Mouse (Mus musculus) ovary, postnatal 36 days (tissue): ENCODE data around the gene Ak5.
A peak's percentile ranks its signal among the peaks of the same experiment; 100 is the strongest.
"Not testable (repeated sequence)": the region's sequence is repeated elsewhere in the genome, so short reads cannot be mapped to it uniquely, and the experiment has no call there.

Source experiments
- DNase-seq: peaks from one replicate; pipeline ENCODE4 v3.0.0; 2022; ENCODE audit warnings: low spot score, mixed read lengths

Gene Ak5

DNA sequence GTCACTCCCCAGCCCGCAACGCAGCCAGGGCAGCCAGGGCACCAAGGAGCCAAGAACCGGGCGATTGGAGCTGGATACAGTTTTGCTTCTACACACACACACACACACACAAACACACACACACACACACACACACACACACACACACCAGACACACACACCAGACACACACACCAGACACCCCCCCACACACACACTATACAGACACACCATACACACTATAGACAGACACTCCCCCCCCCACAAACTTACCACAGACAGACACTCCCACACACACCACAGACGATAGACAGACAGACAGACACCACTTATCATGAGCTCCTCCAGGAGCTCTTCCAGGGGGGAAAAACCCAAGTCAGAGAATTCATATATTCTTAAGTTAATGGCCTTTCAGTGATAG lies at the start of gene Ak5:
TSS of gene Ak5 (minus strand) at position 122 of the 400 bp plus-strand sequence.
- no peak for DNase-seq

DNA sequence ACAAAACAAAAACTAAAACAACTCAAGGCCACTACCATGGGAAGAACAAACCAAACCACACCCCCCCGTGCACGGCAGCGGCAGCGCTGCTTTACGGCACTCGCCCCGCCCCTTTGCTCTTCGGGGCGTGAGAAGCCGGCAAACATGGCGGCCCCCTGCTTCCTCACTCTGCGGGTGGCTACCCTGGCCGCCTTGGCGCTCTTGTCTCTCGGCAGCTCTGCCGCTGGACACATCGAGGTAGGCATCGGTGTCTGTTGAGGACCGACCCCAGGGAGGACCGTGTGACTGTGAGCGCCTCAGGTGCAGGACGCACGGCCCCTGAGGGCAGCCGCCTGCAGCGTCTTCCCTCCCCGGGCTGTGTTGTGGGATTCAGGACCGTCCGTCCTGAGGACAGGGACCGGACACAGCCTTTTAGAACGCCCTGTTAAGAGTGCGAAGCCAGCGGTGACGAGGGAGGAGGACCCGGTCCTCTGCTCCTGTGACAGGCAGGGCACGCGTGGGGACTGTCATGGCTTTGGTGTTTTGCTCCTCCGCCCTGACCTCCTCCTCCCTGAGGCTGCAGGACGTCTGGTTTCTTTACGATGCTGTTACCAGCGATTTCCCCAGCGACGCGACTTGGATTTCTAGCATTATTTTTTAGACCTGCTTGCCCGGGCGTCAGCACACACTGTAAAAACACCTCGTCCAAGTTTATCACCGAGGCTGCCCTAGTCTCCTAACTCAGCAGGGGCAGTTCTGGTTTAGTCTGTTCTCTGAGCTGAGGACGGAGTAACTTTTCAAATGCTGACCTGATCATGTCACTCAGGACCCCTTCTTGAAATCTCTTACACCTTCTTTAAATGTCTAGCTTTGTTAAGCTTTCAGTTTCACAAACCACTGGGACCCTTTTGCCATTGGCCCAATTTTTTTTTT lies 46.1 kb upstream of the Ak5 start, which contains the start of gene Pigk:
TSS of gene Pigk (plus strand) at position 110 of the 912 bp plus-strand sequence.
- peak; percentile 92 for DNase-seq

DNA sequence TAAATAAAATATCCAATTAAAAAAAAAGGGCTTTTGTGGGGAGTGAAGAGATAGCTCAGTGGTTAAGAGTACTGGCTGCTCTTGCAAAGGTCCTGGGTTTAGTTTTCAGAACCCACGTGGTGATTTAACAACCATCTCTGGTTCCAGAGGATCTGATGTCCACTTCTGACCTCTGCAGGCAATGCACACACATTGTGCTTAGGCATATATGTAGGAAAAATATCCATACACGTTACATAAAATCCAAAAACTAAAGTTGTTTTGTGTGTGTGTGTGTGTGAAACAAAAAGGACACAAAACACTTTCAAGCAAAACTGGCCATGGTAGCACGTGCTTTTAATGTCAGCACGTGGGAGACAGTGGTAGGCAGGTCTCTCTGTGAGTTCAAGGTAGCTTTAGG lies 44.8 kb upstream of the Ak5 start:
- DNase-seq: no peak

DNA sequence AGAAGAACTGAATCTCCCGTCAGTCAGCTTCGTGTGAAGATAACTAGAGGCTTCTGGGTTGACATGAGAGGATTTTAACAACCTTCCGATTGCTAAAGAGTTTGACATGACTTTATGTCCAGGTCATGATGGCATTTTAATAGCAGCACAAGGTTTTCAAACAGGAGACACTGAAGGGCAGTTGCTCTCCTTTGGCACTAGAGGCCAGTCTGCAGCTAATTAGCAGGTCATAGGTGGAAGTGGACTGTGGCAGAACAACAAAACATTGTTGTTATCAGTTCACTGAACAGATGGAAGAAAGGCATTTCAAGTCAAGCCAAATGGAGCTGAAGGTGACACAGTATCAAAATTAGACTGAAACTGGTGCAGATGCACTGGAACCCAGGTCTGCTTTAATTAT lies 41.8 kb upstream of the Ak5 start:
- DNase-seq: no peak

DNA sequence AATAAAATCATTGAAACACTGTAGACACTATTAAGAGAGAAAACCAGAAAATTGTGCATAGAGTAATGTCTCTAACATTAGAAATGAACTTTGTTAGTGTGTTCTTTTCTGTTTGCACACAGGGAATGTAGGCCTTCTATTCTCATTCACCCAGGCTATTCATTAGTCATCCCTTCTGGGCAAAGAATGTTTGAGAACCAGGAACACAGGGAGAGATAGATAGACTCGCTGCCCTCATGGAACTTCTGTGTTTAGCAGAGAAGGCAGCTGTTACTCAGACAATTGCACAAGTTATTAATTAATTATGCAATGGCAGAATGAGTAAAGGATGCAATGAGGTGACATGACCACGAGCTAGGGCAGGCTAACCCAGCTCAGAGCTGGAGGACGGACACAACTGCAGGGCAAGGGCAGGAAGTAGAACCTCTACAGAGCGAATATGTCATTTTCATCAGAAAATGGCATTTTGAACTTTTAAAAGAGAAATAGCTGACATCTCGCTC lies 39.2 kb upstream of the Ak5 start:
- DNase-seq: no peak

DNA sequence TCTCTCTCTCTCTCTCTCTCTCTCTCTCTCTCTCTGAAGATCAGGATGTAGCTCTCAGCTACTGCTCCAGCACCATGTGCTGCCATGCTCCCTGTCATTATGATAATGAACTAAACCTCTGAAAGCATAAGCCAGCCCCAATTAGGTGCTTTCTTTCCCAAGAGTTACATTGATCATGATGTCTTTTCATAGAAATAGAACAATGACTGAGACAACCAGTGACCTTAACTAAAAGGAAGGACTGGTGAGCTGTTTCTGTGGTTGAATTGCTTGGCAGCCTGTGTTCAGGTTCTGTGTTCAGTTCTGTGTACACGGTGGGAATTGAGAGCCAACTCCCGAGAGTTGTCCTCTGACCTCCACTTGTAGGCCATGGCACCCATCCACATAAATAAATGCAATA lies 38.7 kb upstream of the Ak5 start:
- DNase-seq: no peak

DNA sequence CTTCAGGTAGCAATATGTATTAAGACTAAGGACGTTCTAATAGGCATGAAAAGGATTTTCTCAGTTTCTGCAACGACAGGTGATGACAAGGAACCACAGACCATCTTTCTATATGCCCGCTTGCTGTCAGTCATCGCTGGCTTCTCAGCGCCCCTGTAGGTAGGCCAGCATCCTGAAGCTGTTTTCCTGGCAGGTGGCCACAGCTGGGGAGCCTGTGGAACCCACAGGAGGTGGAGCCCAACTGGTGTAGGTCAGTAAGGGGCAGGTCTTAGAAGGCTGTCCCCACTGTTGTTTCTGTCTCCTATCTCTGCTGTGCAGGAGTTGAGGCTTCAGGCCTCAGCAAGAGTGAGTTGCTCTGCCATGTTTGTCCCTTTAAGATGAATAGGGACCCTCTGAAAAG lies 37.7 kb upstream of the Ak5 start:
- DNase-seq: no peak

DNA sequence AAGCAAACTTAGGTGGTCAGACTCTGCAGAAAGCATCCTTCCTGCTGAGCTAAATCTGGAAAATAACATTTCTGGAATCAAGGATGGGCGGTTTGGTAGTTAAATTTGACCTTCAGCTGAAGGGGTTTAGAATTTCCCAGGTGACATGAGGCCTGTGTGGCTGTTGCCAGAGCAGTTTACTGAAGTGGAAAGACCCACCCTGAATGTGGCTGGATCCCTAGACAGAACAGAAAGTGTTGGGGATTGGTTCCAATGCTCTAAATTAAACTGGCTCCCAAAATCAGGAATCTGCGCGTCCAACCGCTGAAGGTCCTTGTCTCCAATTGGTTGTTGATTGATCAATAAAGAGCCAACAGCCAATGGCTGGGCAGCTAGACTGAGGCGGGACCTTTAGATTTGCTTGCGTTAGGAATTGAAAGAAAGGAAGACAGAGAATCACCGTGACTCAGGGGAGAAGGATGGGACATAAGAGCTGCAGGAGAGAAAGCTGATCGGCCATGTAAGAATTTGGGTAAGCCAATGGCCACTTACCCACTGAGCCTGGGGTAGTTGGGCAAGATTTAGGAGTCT lies 34.2 kb upstream of the Ak5 start:
- no peak for DNase-seq

DNA sequence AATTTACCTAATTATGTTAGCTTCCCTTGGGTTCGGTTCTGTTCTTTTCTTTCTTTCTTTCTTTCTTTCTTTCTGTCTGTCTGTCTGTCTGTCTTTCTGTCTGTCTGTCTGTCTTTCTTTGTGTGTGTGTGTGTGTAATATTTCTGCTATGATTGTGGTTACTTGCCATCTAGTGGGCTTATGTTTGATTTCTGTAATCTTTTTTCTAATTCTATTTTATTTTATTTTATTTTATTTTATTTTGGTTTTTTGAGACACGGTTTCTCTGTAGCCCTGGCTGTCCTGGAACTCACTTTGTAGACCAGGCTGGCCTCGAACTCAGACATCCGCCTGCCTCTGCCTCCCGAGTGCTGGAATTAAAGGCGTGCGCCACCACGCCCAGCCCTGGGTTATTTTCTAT lies 33.4 kb upstream of the Ak5 start:
- DNase-seq: not testable (repeated sequence)

DNA sequence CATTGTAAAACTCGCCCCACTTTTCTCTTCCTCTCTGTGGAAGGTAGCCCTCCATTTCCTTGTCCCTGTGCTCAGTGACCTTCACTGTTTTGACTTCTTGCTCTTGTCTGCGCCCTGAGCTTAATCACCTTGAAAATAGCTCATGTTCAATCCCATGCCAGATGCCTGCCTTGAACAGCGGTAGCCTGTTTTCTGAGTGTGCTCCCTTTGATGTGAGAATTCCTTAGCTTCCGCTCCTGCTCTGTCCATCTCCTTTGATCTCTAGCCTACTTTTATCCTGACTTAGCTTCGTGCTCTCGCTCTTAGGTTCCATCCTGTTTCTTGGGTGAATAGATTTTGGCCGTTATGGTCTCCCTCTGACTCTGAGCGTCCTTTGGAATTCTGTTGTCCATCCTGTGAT lies 31.1 kb upstream of the Ak5 start:
- DNase-seq: no peak

DNA sequence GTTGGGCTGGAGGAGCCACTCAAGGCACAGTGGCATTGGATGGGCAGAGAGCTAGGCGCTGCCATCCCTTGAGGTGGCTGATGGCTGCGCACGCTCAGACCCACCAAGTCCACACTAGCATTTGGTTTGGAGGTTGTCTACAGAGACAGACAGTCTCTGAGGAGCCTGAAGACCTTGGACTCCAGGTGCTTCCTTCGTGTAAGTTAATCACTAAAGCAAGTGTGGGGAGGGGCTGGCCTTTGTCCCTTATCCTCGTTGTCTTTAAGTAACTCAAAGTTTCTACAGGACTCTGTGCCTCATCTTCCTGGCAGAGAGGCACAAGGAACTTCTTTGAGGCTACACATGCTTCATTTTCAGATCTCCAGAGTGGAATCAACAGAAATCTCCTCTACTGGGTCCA lies 29.9 kb upstream of the Ak5 start:
- DNase-seq: no peak

DNA sequence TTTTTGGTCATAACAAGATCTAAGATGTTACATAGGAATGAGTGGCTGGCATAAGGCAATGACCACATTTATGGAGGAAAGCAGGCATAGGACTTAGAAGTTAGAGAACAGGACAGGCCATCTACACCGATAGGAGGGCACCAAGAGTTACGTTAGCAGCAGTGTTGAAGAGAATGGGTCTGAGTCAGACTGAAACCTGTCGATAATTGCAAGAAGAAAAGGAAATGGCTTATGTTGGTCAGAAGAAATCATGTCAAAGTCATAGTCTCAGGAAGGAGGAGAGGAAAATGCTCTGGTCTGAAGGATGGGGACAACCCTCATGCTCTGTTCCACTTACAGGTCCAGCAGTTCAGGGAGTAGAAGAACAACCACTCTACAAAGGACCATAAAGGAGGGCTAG lies 26.8 kb upstream of the Ak5 start:
- DNase-seq: no peak

DNA sequence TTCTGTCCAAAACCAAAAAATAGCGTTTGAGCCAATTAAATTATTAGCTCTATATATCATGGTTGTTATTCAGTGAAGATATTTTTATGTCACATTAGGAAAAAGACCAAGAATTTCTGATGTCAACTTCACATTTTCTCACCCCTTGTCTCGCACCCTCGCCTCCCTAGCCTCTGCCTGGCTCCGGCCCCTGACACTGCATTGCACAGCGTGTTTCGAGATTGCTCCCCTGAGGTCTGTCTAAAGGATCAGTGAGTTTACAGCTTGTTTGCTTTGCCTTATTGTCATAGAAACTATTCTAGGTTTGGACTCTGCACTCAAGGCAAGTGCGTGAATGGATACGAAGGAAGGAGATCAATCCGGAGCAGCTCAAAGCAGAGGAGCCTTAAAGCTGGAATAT lies 20.9 kb upstream of the Ak5 start:
- no peak for DNase-seq

DNA sequence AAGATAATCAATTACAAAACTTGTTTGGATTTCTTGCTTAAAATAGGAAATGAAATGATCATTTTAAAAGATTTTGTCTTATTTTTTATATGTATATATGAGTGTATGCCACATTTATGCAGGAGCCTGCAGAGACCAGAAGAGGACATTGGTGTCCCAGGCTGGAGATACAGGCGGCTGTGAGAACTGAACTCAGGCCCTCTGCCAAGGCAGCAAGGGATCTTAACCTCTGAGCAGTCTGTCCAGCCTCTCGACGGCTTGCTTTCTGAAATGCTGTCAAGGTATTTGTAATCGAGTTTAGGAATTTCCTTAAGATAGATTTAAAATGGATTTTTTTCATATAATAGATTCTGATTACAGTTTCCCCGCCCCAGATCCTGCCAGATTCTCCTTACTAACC lies 20.4 kb upstream of the Ak5 start:
- DNase-seq: no peak

DNA sequence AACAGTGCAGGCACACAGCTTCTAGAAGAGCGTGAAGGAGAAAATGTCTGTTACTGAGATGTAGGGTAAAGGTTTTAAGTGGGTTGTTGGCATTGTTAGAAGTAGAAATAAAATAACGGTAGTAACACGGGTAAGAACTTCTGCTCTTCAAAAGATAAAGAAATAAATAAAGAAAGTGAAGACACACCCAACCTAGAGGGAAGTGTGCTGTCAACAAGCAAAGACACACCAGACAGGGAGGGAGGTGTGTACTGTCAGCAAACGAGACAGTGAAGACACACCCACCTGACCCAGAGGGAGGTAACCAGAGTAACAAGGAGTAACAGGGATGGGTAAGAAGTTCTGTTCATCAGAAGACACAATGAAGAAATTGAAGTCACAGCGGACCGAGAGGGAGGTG lies 6.5 kb upstream of the Ak5 start:
- no peak for DNase-seq

DNA sequence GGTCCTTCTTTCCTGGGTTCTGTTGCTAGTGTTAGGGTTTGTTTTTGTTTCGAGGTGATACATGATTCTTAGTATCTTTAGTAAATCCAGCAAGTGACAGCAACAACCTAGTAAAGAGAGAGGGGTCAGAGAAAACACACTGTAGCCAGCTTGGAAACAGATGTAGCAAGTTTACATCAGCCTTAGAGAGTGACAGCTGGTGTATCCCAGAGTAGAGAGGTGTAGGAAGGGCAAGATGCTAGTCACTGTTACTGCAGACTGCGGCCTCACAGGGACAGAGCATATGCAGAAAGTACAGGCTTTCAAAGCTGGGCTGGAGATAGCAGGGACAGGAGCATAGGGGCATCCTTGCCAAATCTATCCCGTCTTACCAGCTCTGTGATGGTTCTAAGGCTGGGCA lies 1.6 kb upstream of the Ak5 start:
- DNase-seq: no peak

DNA sequence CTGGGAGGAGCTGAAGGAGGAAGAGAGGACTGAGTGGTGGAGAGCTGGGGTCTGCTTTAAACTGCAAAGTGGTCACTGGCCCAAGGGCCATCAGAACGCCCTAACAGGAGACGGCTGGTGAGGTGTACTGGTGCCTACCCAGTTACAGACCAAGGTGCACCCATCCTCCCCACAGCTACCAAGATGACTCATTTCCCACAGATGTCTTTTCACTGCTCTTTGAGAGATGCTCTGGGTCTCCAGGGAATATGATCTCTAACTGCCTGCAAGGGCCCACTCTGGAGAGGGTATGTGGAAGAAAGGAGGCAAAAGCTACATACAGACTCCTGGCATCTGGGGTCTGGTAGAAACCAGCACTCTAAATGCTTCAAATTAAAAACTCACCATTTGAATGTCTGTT lies 633 bp upstream of the Ak5 start:
- DNase-seq: no peak

DNA sequence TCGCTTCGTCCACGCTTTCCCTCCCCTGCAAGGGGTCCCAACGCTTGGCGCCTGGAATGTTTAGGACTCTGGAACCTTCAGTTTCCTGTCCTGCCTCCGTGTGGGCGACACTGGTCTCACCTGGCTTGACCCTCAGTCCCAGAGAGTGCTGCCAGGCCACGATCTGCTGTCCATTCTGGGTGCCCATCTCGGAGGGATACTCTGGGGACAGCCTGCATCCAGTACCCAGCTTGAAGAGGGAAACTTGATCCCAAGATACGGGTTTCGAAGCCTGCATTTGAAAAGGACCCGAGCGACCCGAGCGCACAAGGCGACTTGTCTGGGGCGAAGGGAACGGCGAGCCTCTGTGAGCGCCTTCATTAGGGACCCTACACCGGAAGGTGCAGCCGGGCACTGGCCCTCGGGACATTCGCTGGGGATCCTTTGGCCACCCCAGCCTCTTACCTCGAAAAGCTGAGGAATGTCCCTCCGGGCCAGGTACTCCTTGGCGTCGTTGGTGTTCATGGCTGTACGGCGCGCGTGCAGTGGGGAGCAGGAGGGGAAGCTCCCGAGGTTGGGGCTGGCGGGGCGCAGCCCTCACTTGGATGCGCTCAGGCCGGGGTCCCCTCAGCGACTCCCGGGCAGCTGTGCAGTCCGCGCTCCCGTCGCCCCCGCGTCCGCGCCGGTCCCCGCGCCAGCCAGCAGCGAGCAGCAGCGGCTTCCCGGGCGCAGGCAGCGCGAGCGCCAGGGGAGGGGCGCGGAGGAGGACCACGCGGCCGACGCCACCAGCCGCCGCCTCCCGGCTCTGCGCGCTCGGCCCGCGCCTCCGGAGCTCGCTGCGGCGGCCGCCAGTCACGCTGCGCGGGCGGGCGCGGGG lies 576 bp downstream of the Ak5 start:
- peak; percentile 35 for DNase-seq

DNA sequence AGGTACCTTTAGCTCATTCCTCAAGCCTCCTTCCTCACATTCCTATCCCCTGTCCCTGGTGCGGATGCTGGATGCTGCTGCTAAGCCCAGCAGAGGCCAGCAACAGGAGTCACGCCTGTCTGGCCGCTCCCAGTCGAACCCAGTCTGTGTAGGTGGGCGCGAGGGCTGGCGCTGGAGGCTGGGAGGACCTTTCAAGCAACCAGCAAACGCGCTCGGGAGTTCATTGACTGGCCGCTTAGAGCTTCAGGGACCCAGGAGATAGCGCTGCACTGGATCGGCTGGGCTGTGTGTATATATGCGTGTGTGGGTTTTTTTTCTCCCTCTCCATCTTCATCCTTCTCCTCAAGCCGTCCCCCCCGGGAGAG lies 1.2 kb downstream of the Ak5 start:
- DNase-seq: no peak

DNA sequence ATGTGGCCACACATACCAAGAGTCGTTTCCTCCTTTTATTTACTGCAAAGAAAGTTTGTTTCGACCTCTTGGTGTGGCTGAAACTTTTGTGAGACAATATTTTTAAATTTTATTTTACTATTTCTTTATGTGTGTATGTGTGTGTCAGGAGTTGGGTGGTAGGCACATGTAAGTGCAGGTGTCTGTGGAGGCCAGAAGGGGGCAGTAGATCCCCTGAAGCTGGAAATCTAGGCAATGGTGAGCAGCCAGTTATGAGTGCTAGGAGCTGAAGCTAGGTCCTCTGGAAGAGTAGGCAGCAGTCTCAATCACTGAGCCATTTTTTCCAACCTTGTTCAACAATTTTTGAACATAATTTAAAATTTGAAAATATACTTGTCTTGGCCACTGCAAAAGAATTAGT lies 9.6 kb downstream of the Ak5 start:
- no peak for DNase-seq

DNA sequence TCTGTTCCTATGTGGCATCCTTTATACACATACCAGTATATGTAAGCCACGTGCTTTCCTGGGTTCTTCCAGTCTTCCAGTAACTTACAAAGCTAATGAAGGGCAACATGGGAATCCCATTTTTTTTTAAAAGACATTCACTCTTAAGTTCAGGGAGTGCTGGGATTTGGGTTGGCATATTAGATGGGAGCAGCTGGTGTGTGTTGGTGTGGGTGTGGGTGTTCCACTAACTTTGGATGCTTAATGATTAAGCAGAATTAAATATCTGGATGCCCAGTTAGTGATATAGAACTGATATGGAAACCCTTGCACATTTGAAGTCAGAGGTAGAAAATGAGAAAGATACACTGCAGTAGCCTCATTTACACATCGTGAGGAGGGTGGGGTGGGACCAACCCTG lies 16.2 kb downstream of the Ak5 start:
- no peak for DNase-seq

DNA sequence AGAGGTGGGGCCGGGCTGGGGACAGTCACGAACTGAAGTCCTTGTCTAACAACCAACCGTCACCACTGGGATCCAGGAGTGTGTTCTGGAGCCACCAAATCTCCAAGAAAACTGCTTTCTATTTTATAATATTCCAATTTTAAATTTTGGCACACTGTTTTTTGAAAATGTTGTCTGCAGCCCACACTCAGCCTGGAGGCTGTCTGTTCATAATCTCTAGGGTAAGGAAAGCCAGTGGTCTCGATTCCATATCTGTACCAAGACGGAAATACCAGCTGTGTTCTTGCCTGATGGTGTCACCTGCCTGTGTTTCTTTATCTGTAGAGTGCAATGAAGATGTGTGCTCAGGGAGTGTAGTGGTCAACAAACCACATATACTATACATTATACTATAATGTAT lies 23.6 kb downstream of the Ak5 start:
- no peak for DNase-seq
